Mouse (Mus musculus) T-helper 17 cell (primary cell): ENCODE results near the gene Smad3.

Experiments
- in situ Hi-C, 2 experiments: fragments of 300-600 bp; cut with MboI, MseI; formaldehyde crosslinking; loops; 1 replicate in 1 of 2; 2 replicates in 1 of 2; pipeline ENCODE4 v1.15.1; 2025; ENCODE audit warnings: high pct_unique_total_duplicates in 2 of 2

The Smad3 gene

DNA sequence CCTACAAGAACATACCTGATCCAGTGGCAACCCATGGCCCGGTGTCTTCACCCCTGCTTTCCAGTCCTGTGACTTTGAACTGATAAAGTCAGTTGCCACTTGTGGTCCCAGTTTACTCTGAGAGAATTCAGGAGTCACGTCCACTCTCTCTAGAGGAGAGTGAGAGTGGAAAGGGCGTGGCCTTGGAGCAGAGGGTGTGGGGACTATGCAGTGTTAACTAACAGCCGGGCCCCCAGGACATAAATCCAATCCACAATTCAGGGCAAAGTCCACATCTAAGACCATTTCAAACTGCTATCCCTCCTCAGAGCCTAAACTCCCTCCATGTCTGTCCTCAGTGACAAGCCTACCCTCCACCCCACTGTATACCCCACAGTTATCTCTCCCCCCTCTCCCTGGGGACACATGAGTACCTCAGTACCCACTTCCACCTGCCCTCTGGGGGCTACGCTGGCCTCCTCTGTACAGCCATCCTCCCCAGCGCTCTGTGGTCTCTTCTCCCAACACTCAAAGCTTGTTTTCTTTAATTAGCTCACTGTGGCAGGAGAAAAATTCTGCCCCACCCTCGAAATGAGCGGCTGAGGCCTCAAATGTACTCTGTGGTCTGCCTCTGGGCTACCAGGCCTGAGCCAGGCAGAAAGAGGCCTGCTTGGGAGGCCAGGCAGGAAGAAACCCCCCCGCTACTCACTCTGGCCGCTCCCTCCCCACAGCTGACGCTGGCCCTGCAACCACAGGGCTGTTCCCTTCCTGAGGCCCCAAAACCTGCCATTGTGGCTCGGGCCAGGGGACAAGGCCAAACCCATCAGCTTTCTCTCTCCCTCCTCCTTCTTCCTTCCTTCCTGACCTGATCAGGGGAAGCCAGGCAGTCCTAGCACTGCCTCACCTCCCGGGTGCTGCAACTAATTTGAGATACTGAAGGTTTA, 31.4 kb downstream of the Smad3 start:
- in situ Hi-C loops: loop anchor here in 1 of 2 experiments (25.0 kb wide), 1 partner anchor 1286 kb away; the partner anchor contains the start of gene Hacd3

DNA sequence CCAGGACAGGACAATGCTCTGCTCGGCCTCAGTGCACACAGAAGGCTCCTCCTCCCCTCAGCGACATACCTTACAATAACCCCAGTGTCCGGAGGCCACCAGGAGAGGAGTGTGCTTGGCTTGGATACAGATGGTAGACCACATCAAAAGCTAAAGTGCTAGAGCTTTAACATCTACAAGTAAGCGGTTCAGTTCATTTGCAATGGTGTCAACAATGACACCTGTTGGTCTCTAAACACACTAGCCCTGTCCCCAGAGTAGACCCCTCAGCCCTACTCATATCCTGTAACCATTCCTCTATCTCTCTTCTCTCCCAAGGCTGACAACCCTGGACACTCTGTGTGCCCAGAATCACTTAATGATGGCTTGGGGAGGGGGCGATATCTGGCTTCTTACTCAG, 33.0 kb downstream of the Smad3 start:
- in situ Hi-C loops: loop anchor here (5.0 to 25.0 kb wide), 5 partner anchors 33 to 1463 kb away; partner anchors contain the start of genes Hacd3 (in 1 of the 2), Parp16 (in 1 of the 2) and Smad3 (in 1 of the 2)

DNA sequence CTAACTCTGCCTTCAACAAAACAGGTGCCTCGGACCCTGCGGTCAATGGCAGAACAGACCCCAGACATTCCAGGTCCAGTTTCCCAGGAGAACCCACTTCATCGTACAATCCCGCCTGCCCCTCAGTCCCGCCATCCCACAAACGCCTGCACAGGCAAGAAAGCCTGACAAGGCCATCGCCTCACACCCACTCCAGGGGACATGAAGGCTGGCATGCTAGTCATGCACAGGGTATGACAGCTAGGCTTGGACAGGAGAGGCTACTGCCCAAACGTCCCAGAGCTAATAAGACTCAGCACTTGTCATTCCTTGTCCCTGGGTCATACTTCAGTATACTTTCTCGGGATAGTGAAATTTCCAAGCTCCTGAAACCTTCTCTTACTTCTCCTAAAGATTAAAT, 34.9 kb downstream of the Smad3 start:
- in situ Hi-C loops: loop anchor here (5.0 to 25.0 kb wide), 4 partner anchors 34 to 1464 kb away; partner anchors contain the start of genes Parp16 (in 1 of the 2) and Smad3 (in 1 of the 2)

DNA sequence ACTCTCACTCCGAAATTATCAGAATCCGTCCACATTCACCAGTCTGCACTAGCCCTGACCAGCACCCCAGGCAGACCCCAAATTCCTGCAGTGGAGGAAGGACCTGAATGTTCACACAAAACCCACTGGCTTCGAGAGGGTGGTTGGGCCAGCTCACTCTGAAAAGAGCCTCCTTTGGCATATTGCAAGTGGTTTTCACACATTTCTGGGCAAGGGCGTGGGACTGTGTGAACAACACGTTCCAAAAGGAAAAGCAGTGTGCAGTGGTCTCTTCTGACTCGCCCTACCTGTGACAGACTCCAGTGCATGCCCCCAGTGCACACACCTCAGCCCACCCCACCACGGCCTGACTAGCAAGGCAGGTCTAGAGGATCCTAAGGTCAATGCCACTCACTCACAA, 35.4 kb downstream of the Smad3 start:
- in situ Hi-C loops: loop anchor here (5.0 to 25.0 kb wide), 4 partner anchors 35 to 1465 kb away; partner anchors contain the start of genes Parp16 (in 1 of the 2) and Smad3 (in 1 of the 2)

DNA sequence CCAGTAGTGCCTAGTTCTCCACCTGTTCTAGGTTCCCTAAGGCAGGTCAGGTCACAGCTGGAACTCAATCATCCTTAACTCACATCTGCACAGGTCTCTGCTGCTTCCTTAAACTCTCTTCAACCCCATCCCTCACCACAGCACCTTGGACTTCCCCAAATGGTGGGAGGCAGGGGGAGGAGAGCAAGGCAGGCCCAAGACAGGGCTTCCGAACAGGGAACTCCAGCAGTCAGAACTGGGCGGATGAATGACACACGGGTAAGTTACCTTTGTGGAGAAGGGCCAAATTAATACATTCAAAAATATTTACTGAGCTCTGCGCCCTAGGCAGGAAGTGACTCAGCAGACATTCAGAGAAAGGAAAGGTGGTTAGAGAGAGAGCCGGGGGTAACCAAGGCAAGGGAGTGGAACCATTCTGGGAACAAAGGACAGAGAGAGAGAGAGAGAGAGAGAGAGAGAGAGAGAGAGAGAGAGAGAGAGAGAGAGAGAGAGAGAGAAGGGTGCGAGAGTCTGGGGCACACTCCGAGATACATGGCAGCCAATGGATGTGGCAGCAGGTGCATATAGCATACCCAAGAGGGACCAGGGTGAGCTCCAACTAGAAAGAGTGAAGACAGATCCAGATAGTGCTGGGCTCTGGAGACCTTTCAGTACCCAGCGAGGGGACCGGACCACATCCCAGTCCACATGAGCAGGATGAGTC, 36.1 kb downstream of the Smad3 start:
- in situ Hi-C loops: loop anchor here (5.0 to 25.0 kb wide), 4 partner anchors 36 to 1466 kb away; partner anchors contain the start of genes Parp16 (in 1 of the 2) and Smad3 (in 1 of the 2)

DNA sequence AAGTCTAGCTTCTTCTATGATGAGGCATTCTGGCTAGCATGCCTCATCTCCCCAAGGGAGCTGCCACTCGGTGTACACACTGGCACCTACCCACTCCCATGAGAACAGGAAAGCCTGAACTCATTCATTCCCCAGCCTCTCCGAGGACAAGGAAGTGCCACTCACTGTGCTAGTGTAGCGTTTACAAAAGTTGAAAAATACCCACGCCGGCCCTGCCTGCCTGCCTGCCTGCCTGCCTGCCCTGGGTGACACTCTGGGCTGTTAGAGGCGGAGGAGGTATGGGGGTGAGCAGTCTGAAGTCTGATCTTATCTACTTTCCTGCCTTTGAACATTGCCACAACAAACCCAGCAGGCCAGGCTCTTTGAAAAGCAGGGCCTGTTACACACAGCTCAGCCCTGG, 37.1 kb downstream of the Smad3 start:
- in situ Hi-C loops: loop anchor here (5.0 to 25.0 kb wide), 4 partner anchors 37 to 1467 kb away; partner anchors contain the start of genes Parp16 (in 1 of the 2) and Smad3 (in 1 of the 2)

DNA sequence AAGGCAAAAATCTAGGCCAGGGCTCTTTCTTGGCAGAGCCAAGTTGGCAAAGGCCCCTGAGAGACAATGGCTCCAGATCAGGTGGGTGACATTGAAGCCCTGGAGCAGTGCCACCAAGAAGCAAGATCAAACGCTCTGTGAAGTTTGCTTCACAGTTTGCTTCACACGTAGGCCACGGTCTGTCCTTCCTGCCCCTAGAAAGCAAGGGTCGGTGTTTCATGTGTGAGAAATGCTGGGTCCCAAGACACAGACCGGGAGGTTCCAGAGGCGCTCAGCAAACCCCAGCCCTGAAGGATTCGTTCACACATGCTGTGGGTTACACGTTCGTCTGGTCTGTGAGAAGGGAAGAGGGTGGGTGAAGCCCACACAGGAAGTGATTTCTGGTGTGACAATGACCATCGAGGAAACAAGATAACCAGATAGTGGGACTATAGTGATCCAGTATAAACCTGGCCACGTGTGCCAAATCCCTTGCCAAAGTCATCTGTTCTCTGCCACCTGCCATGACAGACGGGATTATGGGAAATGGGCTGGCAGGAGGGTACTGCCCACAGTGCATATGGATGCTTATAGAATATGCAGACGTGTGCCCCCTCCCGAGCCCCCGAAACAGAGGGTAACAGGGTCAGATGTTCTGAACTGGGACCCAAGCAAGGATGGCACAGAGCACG, 37.9 kb downstream of the Smad3 start:
- in situ Hi-C loops: loop anchor here (5.0 to 25.0 kb wide), 4 partner anchors 37 to 1467 kb away; partner anchors contain the start of genes Smad3 (in 2 of the 2) and Parp16 (in 1 of the 2)

DNA sequence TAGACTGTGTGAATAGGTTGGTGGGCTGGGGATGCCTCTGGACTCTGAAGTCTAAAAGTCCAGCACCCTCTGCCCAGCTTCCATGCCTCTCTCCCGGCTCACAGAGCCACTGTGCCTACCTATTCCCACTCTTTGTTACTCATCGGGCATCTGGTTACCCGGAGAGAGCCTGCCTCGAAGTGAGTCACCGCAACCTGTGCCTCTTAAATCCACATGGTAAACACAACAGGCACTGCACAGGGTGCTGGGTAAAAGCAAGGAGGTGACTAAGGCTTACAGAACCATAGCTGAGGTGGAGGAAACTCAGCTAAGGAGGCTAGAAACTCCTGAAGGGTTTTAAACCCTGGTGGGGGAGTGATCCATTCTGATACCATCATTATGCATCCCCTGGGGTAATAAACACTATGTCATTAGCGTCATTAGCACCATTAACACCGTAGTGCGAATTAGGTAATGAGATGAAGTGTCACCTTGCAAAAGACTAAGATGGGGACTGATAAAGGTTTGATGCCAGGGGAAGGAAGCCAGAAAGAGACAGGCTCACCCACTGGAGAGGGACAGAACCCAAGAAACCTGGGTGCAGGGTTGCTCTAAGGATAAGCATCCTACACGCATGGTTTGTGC, 38.9 kb downstream of the Smad3 start:
- in situ Hi-C loops: loop anchor here (5.0 to 25.0 kb wide), 3 partner anchors 38 to 1468 kb away; partner anchors contain the start of genes Parp16 (in 1 of the 2) and Smad3 (in 1 of the 2)

DNA sequence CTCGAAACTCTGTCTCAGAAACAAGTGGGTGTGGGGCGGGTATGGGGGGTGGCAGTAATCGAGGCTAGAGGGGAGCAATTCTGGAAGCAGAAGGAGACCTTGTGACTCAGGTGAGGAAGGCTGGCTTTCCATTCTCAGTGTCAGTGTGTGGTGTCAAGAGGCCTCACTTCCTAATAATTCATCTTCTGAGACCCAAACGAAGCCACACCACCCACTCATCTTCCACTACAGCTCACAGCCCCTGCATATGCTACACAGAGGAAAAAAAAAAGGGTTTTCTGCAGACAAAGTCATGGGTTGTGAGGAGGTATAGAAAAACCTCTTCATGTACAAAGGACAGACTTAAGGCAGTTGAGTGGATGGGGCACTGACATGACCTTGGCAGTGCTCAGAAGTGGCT, 39.6 kb downstream of the Smad3 start:
- in situ Hi-C loops: loop anchor here (5.0 to 25.0 kb wide), 3 partner anchors 39 to 1469 kb away; partner anchors contain the start of genes Parp16 (in 1 of the 2) and Smad3 (in 1 of the 2)

DNA sequence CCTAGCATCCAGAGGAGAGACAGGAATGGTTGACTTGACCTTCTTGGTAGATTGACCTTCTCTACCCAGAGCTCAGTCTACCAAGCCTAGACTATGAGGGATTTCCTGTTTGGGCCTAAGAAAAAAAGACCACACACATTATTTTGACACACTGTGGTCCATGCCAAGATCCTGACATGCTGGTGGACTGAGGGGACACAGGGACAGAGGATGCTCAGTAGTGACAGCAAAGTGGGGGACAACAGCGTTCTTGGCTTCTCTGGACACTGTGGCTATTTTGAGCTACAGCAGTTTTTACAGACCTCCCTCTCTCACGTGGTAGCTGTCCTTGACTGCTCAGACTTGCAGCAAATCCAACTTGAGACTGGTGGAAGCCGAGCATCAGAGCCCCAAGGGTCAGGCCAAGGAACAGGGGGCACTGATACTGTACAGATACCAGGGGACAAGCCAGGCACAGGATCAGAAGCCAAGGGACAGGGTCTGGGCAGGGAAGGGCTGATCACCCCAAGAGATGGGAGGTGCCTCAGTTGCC, 40.3 kb downstream of the Smad3 start:
- in situ Hi-C loops: loop anchor here (5.0 to 25.0 kb wide), 3 partner anchors 40 to 1470 kb away; partner anchors contain the start of genes Parp16 (in 1 of the 2) and Smad3 (in 1 of the 2)

DNA sequence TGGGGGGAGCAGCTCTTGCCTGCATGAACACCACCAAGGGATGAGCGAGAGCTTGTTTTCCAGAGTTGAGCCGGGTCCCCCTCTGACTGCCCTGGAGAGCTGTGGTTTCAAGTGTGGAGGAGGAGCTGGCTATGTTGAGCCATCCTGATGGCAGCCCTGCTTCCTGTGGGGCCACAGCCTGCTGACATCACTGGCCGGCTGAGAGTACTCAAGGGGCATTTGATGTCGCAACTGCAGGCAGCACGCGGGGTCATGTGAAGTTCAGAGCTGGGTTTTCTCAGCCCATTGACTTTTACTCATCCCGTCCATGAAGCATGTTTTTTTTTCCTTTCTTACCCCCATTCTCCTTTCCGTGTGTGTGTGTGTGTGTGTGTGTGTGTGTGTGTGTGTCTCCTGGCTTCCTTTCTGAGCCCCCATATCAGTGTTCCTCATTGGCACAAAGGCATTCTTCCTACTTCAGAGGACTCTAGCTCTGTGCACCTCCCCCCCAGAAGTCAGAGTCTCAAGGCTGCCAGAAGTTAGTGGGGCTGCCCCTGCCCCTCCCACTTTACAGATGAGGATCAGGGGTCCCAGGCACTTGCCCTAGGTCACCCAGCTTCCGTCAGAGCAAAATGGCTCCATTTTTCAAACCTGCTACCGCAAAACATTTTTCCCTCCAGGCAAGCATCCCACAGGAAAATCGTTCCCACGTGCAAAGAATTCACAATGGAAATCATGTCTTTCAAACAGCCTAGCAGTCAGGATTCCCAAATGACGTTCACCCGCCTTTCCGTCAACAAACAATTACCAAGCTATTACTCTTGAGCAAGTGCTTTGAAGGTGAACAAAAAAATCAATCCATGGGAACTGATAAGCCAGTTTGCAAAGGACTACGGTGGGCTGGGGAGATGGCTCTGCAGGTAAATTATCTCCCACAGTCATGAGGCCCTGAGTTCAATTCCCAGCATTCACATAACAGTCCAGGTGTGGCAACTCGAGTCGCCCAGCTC, 41.4 kb downstream of the Smad3 start:
- in situ Hi-C loops: loop anchor here (5.0 to 25.0 kb wide), 3 partner anchors 41 to 1471 kb away; partner anchors contain the start of genes Parp16 (in 1 of the 2) and Smad3 (in 1 of the 2)

DNA sequence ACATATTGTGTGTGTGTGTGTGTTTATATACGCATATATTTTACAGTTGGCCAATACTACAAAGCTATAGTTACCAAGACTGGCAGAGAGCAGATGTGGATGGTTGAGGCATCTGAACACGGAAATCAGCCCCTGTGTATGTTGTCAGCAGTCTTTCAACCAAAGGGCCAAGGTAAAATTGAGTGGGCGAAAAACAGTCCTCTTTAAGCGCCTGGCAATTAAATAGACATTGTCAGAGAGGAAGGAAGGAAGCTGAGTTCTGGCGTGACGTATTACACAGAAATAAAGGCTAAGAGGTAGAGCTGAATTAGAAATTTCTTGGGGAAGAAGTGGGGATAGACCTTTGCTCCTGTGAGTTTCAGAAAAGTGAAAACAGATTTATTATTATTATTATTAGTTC, 43.2 kb downstream of the Smad3 start:
- in situ Hi-C loops: loop anchor here (25.0 kb wide), 2 partner anchors 1352 to 1473 kb away; partner anchors contain the start of gene Parp16 (in 1 of the 2)

DNA sequence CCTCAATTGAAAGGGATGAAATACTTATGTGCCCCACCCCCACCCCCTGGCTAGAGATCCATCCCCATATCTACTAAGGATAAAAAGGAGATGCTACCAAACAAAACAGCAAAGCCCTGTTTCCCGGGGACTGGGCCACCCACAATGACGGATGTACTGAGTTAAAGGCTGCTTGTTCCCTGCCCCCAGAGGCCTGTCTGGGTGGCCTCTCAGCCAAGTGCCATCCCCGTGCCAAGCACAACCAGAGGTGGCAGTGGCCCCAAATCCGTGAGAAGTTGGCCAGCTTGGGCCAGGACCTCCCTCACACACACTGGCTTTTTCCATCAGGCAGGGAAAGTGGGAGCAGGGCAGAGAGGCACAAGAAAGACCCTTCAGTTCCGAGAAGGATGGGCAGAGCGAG, 45.0 kb downstream of the Smad3 start:
- in situ Hi-C loops: loop anchor here (25.0 kb wide), 2 partner anchors 1351 to 1474 kb away; partner anchors contain the start of gene Parp16 (in 1 of the 2)

DNA sequence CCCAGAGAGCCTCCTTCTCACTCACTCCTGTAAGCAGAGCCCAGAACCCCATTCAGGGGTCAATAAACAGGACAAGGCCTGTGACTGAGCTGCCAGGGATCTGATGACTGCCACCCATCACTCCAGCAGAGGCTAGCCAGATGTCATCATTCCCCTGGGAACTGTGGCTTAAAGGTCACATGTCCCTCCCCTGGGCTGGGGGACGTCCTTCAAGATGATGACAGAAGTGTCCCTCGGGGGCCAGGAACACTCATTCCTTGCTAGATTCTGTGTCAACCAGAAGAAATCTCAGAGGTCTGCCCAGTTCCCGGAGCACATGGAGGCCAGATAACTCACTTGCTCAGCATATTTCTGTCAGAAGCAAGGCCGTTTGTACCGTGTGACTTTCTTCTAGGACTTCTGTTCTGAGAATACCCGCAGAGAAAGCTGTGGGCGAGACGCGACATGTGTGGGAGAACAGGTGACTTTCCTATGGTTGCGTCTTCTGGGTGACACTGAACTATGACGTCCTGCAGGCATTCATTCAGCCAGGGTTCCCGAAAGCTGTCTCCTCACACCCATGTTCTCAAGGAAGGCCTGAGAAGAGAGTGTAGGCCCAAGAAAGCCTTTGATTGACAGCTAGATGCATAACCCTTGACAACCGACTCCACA, 46.1 kb downstream of the Smad3 start:
- in situ Hi-C loops: loop anchor here (25.0 kb wide), 2 partner anchors 1349 to 1476 kb away; partner anchors contain the start of gene Parp16 (in 1 of the 2)

DNA sequence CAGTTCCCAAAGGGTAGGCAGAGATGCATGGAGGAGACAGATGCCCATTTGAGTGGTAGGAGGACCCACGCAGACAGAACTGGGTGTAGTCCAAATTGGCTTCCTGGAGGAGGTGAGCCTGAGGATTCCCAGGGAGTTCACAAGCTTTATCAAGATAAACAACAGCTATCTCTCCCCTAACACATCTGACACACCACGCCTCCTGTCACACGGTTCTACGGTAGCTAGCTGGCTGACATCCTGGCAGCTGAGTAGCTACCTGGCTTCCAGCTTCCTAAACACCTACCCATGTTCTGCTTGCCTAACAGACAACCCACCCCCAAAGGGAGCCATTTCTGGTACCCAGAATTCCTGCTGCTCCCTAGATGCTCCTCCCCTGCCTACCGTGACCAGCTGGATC, 47.9 kb downstream of the Smad3 start:
- in situ Hi-C loops: loop anchor here (25.0 kb wide), 2 partner anchors 1348 to 1477 kb away; partner anchors contain the start of gene Parp16 (in 1 of the 2)

DNA sequence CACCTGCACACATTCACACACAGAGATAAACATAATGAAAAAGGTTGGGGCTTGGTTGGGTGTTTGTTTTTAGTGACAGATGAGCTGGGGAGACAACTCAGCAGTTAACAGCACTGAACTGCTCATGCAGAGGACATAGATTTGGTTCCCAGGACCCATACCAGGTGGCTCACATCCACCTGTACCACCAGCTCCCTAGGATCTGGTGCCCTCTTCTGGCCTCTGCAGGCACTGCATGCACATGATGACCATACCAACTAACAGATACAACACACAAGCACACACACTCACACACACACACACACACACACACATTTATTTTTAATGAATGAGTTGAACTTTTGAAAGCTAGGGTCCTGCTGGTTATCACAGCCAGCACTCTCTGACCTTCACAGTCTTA, 48.5 kb downstream of the Smad3 start:
- in situ Hi-C loops: loop anchor here (25.0 kb wide), 2 partner anchors 1347 to 1478 kb away; partner anchors contain the start of gene Parp16 (in 1 of the 2)

DNA sequence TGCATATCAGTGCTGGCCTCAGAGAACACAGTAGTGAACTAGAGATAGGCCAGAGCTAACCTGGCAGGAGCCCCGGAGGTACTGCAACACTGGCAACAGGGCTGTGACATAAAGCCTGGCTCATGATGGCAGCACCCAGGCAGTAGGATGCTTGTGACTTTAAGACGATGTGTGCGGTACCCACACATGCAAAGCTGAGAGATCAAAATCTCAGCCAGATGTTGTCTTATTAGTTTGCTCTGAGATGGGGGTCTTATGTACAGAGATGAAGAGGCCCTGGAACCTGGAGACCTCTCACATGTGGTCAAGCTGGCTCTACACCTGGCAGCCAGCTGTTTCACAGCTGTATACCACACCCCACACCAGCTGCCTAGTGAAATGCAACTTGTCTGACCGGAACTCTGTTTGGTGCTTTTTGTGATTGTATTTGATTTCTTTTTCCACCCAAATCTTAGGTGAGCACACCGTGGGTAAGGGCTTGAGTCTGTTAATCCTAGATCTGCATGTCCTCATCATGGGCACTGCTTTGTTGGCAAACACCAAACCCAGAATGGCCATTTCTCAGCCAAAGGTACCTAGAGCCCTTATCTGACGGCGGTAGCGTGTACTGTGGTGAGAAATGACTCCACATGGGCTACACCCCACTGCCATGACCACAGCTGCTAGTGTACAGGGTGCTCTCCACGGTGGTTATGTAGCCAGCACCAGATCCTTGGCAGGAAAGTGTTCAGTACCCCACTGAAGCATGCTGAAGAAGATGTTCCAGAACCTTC, 49.8 kb downstream of the Smad3 start:
- in situ Hi-C loops: loop anchor here (25.0 kb wide), 2 partner anchors 1346 to 1479 kb away; partner anchors contain the start of gene Parp16 (in 1 of the 2)
